Mouse (Mus musculus): Measurements from ENCODE around the gene Slc16a1. TPM values are rescaled to one million over a fixed set of nuclear protein-coding genes. Genes with fewer than 3 reads are reported as not detected.

Gene Slc16a1
- polyA plus RNA-seq, 1 experiment from 2014 or later, result 17.8 TPM

DNA sequence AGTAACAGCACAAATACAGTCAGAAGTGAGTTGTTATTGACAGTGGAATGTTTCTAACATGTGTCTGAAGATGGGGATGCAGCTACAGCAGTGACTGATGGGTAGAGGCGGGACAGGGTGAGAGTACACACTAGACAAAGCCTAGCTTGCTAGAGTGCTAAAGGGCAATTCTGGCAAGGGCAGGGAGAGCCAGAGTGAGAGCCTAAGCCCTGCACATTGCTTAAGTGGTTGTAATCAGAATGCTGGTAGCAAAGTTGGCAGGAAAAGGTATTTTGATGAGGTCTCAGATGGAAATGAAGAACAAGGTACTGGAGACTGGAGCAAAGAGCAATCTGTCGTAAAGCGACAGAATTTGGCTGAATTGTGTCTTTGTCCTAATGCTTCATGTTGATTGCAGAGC, 26.5 kb upstream of the Slc16a1 start:
- peak; percentile 39; the same call in 1 of the 2 replicates for ATAC-seq

DNA sequence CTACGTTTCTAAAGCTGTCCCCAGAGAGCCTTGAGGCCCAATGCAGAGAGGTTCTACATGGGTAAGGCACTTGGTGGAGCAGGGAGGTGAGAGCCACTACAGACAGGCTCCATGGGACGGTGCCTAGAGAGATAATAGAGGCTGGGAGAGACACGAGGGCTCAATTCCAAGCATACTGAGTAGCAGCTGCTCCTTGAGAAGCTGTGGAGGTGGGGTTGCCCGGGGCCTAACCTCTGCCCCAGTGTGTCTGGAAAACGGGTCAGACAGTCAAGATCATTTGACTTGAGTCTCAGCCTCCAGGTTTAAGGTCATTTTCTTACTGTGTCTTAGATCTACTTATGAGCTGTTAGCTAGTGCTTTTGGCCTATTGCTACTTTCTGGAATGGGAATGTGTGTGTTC, 25.4 kb upstream of the Slc16a1 start:
- ATAC-seq, result no peak
- Histone ChIP-seq H3K4me2 (ENCODE audit: low read length) (no peak overlapping the region), H3K27me3 (replicated peaks; ENCODE audit: control insufficient read depth, insufficient read depth, low read length) (no peaks in the 10 kb centered on the region), H3K36me3 (ENCODE audit: control insufficient read depth, insufficient read depth) (no peaks in the 10 kb centered on the region), H3K4me3 (replicated peaks; ENCODE audit: low read length) (no peak overlapping the region), H3K27ac (ENCODE audit: low read length) (no peak overlapping the region), H3K9ac (replicated peaks; ENCODE audit: low read depth, low read length) (no peak overlapping the region), H3K9me3 (ENCODE audit: control insufficient read depth, low read length) (no peaks in the 10 kb centered on the region), H3K4me1 (replicated peaks; ENCODE audit: control insufficient read depth, insufficient read depth, low read length) (peaks cover 5% of the 10 kb centered on the region)
- 74% methylated on average over 5 of the region's 5 CpGs for WGBS

More for the DNA sequence above, 26.5 kb upstream of the Slc16a1 start:
- WGBS, result 51% methylated on average over 3 of the region's 3 CpGs
- no peaks in the 10 kb centered on the region for H3K36me3 ChIP-seq (ENCODE audit: control insufficient read depth, insufficient read depth)
- no peak overlapping the region for H3K9ac ChIP-seq (replicated peaks; ENCODE audit: low read depth, low read length)
- H3K9me3 ChIP-seq (ENCODE audit: control insufficient read depth, low read length), result no peaks in the 10 kb centered on the region
- peaks cover 5% of the 10 kb centered on the region for H3K4me1 ChIP-seq (replicated peaks; ENCODE audit: control insufficient read depth, insufficient read depth, low read length)
- H3K4me3 ChIP-seq (replicated peaks; ENCODE audit: low read length), result no peak overlapping the region
- no peak overlapping the region for H3K4me2 ChIP-seq (ENCODE audit: low read length)
- H3K27me3 ChIP-seq (replicated peaks; ENCODE audit: control insufficient read depth, insufficient read depth, low read length), result no peaks in the 10 kb centered on the region
- H3K27ac ChIP-seq (ENCODE audit: low read length), result peak overlapping the region; percentile 68

DNA sequence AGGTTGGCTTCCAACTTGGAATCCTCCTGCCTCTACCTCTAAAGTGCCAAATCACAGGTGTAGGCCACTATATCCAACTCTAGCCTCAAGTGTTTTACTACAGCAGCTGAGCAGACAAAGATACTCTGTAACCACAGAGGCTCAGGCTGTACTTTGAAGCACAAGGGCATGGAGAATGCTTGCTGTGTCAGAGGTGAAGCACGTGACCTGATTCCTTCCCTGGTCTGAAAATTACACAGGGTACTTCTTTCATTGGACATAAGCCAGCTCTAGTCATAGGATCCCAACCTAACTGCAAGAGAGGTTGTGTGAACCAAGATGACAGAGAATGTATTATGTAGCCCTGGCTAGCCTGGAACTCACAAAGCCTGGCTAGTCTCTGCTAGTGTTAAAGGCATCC, 24.4 kb upstream of the Slc16a1 start:
- Histone ChIP-seq H3K4me2 (ENCODE audit: low read length) (no peak overlapping the region), H3K9ac (replicated peaks; ENCODE audit: low read depth, low read length) (no peak overlapping the region), H3K27ac (ENCODE audit: low read length) (no peak overlapping the region), H3K9me3 (ENCODE audit: control insufficient read depth, low read length) (no peaks in the 10 kb centered on the region), H3K4me3 (replicated peaks; ENCODE audit: low read length) (no peak overlapping the region), H3K4me1 (replicated peaks; ENCODE audit: control insufficient read depth, insufficient read depth, low read length) (peaks cover 5% of the 10 kb centered on the region), H3K36me3 (ENCODE audit: control insufficient read depth, insufficient read depth) (no peaks in the 10 kb centered on the region), H3K27me3 (replicated peaks; ENCODE audit: control insufficient read depth, insufficient read depth, low read length) (no peaks in the 10 kb centered on the region)
- 84% methylated on average over 1 of the region's 1 CpGs for WGBS
- no peak for ATAC-seq

DNA sequence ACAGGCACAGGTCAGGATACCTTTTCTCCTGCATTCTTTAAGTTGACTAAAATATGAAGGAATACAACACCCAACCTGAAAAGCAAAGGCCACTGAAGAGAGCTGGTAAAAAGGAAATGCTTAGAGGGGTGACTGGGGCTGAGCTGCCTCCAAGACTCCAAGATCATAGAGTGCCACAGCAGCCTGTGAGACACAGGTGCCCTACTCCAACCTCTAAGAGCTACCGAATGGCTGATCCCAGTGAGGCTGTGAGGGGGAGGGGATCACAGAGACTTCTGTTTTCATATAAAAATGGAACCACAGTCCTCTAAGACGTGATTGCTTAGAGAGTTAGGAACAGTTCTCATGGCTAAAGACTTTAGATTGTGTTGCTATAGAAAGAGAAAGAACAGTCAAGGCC, 23.3 kb upstream of the Slc16a1 start:
- 73% methylated on average over 2 of the region's 2 CpGs for WGBS
- H3K4me3 ChIP-seq (replicated peaks; ENCODE audit: low read length), result no peak overlapping the region
- no peaks in the 10 kb centered on the region for H3K9me3 ChIP-seq (ENCODE audit: control insufficient read depth, low read length)
- H3K36me3 ChIP-seq (ENCODE audit: control insufficient read depth, insufficient read depth), result no peaks in the 10 kb centered on the region
- H3K4me1 ChIP-seq (replicated peaks; ENCODE audit: control insufficient read depth, insufficient read depth, low read length), result no peaks in the 10 kb centered on the region; the same call in 1 of the 2 replicates
- H3K27me3 ChIP-seq (replicated peaks; ENCODE audit: control insufficient read depth, insufficient read depth, low read length), result no peaks in the 10 kb centered on the region
- no peak for ATAC-seq
- no peak overlapping the region for H3K27ac ChIP-seq (ENCODE audit: low read length)
- H3K9ac ChIP-seq (replicated peaks; ENCODE audit: low read depth, low read length), result no peak overlapping the region
- H3K4me2 ChIP-seq (ENCODE audit: low read length), result no peak overlapping the region

DNA sequence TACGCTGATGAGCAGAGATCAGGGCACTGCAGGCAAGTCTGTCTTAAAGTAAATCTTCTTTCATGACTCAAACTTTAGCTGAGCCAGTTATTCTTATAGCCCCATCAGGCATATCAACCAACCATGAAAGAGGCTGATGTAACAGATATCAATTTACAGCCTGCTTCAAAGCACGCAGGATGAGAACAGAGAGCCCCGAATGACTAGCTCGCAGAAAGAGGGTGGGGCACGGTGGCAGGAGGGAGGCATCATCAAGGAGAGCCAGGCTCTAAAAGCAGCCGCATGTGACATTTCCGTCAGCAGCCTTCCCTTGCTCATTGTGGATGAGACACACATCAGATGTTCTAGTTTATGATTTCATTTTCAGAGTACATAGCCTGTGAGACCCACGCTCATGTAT, 22.3 kb upstream of the Slc16a1 start:
- 54% methylated on average over 8 of the region's 8 CpGs for WGBS

DNA sequence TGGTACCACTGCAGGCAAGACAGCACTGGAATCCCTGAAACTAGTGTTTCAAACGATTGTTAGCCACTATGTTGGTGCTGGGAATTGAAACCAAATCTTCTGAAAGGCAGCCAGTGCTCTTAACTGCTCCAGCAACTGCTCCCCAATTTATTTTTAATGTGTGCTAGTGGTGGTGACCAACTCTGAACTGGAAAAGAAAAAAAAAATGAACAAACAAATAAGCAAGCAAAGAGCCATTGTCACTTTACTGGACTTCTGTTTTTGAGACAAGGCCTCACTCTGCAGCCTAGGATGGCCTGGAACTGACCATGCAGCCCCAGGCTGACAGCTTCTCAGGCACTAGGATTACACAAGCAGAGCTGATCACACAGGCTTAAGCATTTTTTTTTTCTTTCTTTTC, 16.6 kb upstream of the Slc16a1 start:
- Histone ChIP-seq H3K27me3 (replicated peaks; ENCODE audit: control insufficient read depth, insufficient read depth, low read length) (no peaks in the 10 kb centered on the region), H3K9ac (replicated peaks; ENCODE audit: low read depth, low read length) (no peak overlapping the region), H3K9me3 (ENCODE audit: control insufficient read depth, low read length) (no peaks in the 10 kb centered on the region), H3K4me1 (replicated peaks; ENCODE audit: control insufficient read depth, insufficient read depth, low read length) (no peaks in the 10 kb centered on the region), H3K4me3 (replicated peaks; ENCODE audit: low read length) (no peak overlapping the region), H3K36me3 (ENCODE audit: control insufficient read depth, insufficient read depth) (no peaks in the 10 kb centered on the region), H3K27ac (ENCODE audit: low read length) (no peak overlapping the region), H3K4me2 (ENCODE audit: low read length) (no peak overlapping the region)
- ATAC-seq, result no peak
- 58% methylated on average over 1 of the region's 1 CpGs for WGBS

More for the DNA sequence above, 22.3 kb upstream of the Slc16a1 start:
- no peaks in the 10 kb centered on the region for H3K9me3 ChIP-seq (ENCODE audit: control insufficient read depth, low read length)
- no peak overlapping the region for H3K9ac ChIP-seq (replicated peaks; ENCODE audit: low read depth, low read length)
- no peak for ATAC-seq
- no peaks in the 10 kb centered on the region for H3K27me3 ChIP-seq (replicated peaks; ENCODE audit: control insufficient read depth, insufficient read depth, low read length)
- no peaks in the 10 kb centered on the region; the same call in 1 of the 2 replicates for H3K4me1 ChIP-seq (replicated peaks; ENCODE audit: control insufficient read depth, insufficient read depth, low read length)
- H3K4me3 ChIP-seq (replicated peaks; ENCODE audit: low read length), result no peak overlapping the region
- H3K36me3 ChIP-seq (ENCODE audit: control insufficient read depth, insufficient read depth), result no peaks in the 10 kb centered on the region
- no peak overlapping the region for H3K4me2 ChIP-seq (ENCODE audit: low read length)
- H3K27ac ChIP-seq (ENCODE audit: low read length), result no peak overlapping the region

DNA sequence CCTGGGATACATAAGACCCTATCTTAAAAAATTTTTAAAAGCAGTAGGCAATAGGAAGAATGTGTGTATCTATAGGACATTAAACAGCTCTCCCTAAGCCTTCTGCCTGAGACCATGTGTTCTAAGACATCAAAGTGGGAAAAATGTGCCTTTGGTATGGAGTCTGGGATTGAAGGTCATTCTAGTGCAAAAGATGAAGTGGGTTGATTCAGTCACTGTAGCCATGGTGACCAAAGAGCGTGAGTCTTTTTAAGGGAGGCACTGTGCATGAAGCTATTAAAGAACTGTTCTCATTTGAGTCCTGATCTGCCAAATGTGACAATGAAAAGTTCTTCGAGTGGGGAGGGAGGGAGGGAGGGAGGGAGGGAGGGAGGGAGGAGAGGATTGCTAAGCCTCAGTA, 8.7 kb upstream of the Slc16a1 start:
- Histone ChIP-seq H3K4me2 (ENCODE audit: low read length) (no peak overlapping the region), H3K4me1 (replicated peaks; ENCODE audit: control insufficient read depth, insufficient read depth, low read length) (no peaks in the 10 kb centered on the region), H3K27me3 (replicated peaks; ENCODE audit: control insufficient read depth, insufficient read depth, low read length) (no peaks in the 10 kb centered on the region), H3K36me3 (ENCODE audit: control insufficient read depth, insufficient read depth) (no peaks in the 10 kb centered on the region), H3K4me3 (replicated peaks; ENCODE audit: low read length) (no peak overlapping the region), H3K9me3 (ENCODE audit: control insufficient read depth, low read length) (no peaks in the 10 kb centered on the region), H3K27ac (ENCODE audit: low read length) (no peak overlapping the region), H3K9ac (replicated peaks; ENCODE audit: low read depth, low read length) (no peak overlapping the region)
- no peak for ATAC-seq
- 13% methylated on average over 2 of the region's 2 CpGs for WGBS

DNA sequence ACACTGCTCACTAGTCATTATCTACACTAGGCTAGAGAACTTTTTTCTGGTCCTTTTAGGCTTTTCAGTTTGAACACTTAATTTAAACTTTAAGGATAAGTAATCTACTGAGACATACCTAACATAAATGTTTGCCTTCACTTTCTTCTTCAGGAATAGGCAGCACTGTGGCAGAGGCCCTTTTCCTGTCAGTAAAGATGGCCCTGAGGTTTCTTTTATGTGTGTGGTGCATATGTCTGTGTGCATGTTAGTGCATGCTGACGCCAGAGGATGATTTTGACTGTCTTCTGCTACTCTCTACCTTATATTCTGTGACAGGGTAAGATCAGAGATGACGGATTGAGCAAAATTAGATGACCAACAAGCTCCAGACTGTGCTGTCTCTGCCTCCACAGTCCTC, 7.5 kb upstream of the Slc16a1 start:
- no peaks in the 10 kb centered on the region for H3K36me3 ChIP-seq (ENCODE audit: control insufficient read depth, insufficient read depth)
- H3K27ac ChIP-seq (ENCODE audit: low read length), result no peak overlapping the region
- H3K4me1 ChIP-seq (replicated peaks; ENCODE audit: control insufficient read depth, insufficient read depth, low read length), result no peaks in the 10 kb centered on the region
- WGBS, result 93% methylated on average over 2 of the region's 2 CpGs
- H3K9me3 ChIP-seq (ENCODE audit: control insufficient read depth, low read length), result no peaks in the 10 kb centered on the region
- no peaks in the 10 kb centered on the region for H3K27me3 ChIP-seq (replicated peaks; ENCODE audit: control insufficient read depth, insufficient read depth, low read length)
- ATAC-seq, result no peak
- H3K4me2 ChIP-seq (ENCODE audit: low read length), result no peak overlapping the region
- no peak overlapping the region for H3K4me3 ChIP-seq (replicated peaks; ENCODE audit: low read length)
- no peak overlapping the region for H3K9ac ChIP-seq (replicated peaks; ENCODE audit: low read depth, low read length)

DNA sequence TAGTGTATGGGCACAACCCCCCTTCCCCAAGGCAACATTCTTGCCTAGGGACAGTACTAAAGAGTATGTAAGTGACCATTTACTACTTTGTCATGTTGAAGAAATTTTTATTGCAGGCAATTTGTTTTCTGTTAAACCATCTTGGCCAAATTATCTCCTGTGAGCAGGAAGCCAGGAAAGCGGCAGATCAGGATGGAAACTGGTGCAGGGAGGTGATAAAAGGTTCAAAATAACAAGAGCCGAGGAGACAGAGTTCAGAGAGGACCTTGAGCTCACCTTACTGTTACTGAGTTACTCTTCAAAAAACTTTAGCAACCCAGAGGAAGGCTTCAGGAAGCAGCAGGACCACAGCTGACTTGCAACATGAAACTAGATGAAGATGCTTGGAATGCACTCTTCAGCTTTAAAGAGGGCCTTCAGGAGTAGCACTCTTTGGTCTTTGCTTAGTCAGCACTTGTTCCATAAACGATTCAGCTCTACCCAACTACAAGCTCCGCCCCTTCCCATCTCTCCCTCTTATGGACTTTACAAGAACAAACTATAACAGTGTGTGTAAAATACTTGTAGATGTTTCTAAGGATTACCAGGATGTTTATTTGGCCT, 5.8 kb upstream of the Slc16a1 start:
- no peak for ATAC-seq
- Histone ChIP-seq H3K27me3 (replicated peaks; ENCODE audit: control insufficient read depth, insufficient read depth, low read length) (no peaks in the 10 kb centered on the region), H3K36me3 (ENCODE audit: control insufficient read depth, insufficient read depth) (no peaks in the 10 kb centered on the region), H3K9me3 (ENCODE audit: control insufficient read depth, low read length) (no peaks in the 10 kb centered on the region), H3K4me1 (replicated peaks; ENCODE audit: control insufficient read depth, insufficient read depth, low read length) (peaks cover 2% of the 10 kb centered on the region), H3K27ac (ENCODE audit: low read length) (no peak overlapping the region), H3K9ac (replicated peaks; ENCODE audit: low read depth, low read length) (no peak overlapping the region), H3K4me2 (ENCODE audit: low read length) (no peak overlapping the region), H3K4me3 (replicated peaks; ENCODE audit: low read length) (no peak overlapping the region)
- WGBS, result 90% methylated on average over 4 of the region's 4 CpGs

DNA sequence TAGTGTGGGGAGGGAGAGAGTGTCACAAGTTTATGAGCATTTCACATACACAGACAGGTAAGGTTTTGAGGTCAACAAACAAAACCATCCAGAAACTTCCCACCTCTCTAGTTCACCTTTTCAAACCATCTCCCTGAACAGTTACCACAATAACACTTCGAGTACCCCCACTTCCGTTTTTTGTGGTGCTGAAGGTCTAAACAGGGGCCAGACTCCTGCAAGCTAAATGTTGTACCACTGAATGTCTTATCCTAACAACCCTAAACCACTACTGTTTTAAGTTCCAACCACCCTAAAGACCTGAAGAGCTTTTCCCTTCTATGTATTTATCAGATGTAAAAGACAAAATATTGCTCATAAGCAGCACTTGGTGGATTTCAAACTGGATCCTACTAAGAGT, 2.0 kb upstream of the Slc16a1 start:
- H3K4me2 ChIP-seq (ENCODE audit: low read length), result no peak overlapping the region
- no peaks in the 10 kb centered on the region for H3K9me3 ChIP-seq (ENCODE audit: control insufficient read depth, low read length)
- H3K27ac ChIP-seq (ENCODE audit: low read length), result no peak overlapping the region
- peaks cover 11% of the 10 kb centered on the region for H3K4me1 ChIP-seq (replicated peaks; ENCODE audit: control insufficient read depth, insufficient read depth, low read length)
- no peaks in the 10 kb centered on the region for H3K36me3 ChIP-seq (ENCODE audit: control insufficient read depth, insufficient read depth)
- WGBS, result 82% methylated on average over 2 of the region's 2 CpGs
- no peak overlapping the region for H3K9ac ChIP-seq (replicated peaks; ENCODE audit: low read depth, low read length)
- no peak overlapping the region for H3K4me3 ChIP-seq (replicated peaks; ENCODE audit: low read length)
- no peaks in the 10 kb centered on the region for H3K27me3 ChIP-seq (replicated peaks; ENCODE audit: control insufficient read depth, insufficient read depth, low read length)
- ATAC-seq, result no peak

Data from forebrain, embryonic 16.5 days (tissue).